Comparison of ENCODE assay signal across 7 mouse cellular contexts in genomic region chr3:148988293-148988995, GRCm38 (mm10). TPM values are rescaled to one million over a fixed set of nuclear protein-coding genes. Genes with fewer than 3 reads are reported as not detected.
DNase-seq lines count a peak whose midpoint lies in the region; ATAC-seq and TF ChIP-seq lines count a peak whose summit lies in the region.

No protein-coding gene starts in this region.

- peak overlapping the region; percentile 89 for H3K4me2 ChIP-seq in kidney, postnatal 0 days (ENCODE audit: low read length)

- H3K9ac ChIP-seq in kidney, postnatal 0 days (ENCODE audit: low read depth, low read length): peak overlapping the region; percentile 92

- peak overlapping the region; percentile 98 for H3K27ac ChIP-seq in heart, embryonic 10.5 days
- peak overlapping the region; percentile 98 for H3K27ac ChIP-seq in kidney, postnatal 0 days

- H3K4me3 ChIP-seq in heart, embryonic 10.5 days: peak overlapping the region; percentile 92
- peak overlapping the region; percentile 97 for H3K4me3 ChIP-seq in kidney, postnatal 0 days (replicated peaks; ENCODE audit: low read depth, low read length)

- no peaks in the 10 kb centered on the region for H3K9me3 ChIP-seq in heart, embryonic 10.5 days
- H3K9me3 ChIP-seq in kidney, postnatal 0 days (replicated peaks; ENCODE audit: low read length): no peaks in the 10 kb centered on the region

- DNase-seq in thymus, postnatal 4 days: peak; percentile 25
- DNase-seq in thymus, postnatal 14 days: no peak
- peak; percentile 51 to 57 for DNase-seq in cerebellum, postnatal 14 days
- DNase-seq in heart, embryonic 10.5 days (ENCODE audit: low spot score): peak; percentile 82
- DNase-seq in kidney, postnatal 0 days (ENCODE audit: low spot score): peak; percentile 39
- DNase-seq in lung, postnatal 25 days (ENCODE audit: low spot score): peak; percentile 24
- DNase-seq in right cerebral cortex, postnatal 25 days: peak; percentile 52

- no peaks in the 10 kb centered on the region for H3K36me3 ChIP-seq in heart, embryonic 10.5 days
- H3K36me3 ChIP-seq in kidney, postnatal 0 days (ENCODE audit: insufficient read depth, low read length): no peaks in the 10 kb centered on the region

- TF ChIP-seq CTCF in kidney, postnatal 0 days (IDR thresholded peaks at IDR 0.05; ENCODE audit: low read depth): no peak

- peaks cover 37% of the 10 kb centered on the region for H3K4me1 ChIP-seq in heart, embryonic 10.5 days
- peaks cover 4% of the 10 kb centered on the region; the same call in 1 of the 2 replicates for H3K4me1 ChIP-seq in kidney, postnatal 0 days (replicated peaks; ENCODE audit: insufficient read depth, low read length)

- ATAC-seq in kidney, postnatal 0 days (replicated peaks; ENCODE audit: low FRiP score, low read depth): peak; percentile 4; the same call in 1 of the 2 replicates

- no peaks in the 10 kb centered on the region for H3K27me3 ChIP-seq in heart, embryonic 10.5 days (ENCODE audit: insufficient read depth, poor library complexity, severe bottlenecking)
- no peaks in the 10 kb centered on the region for H3K27me3 ChIP-seq in kidney, postnatal 0 days (ENCODE audit: insufficient read depth, low read length)

- under 1% methylated on average over 84 of the region's 84 CpGs for WGBS in heart, embryonic 10.5 days
- under 1% methylated on average over 84 of the region's 84 CpGs for WGBS in kidney, postnatal 0 days

RNA-seq across cellular contexts. Expression of gene Adgrl2, which starts 1.9 kb away (rescaled TPM):
- polyA plus RNA-seq in heart, embryonic 10.5 days (2016; fragmentation: Nextera tagmentation; extraction: Ambion mirVana): 36.3 and 45.0 TPM in 2 replicates
- polyA plus RNA-seq in kidney, postnatal 0 days (2015; fragmentation: Nextera tagmentation; extraction: Ambion mirVana): 41.8 and 42.5 TPM in 2 replicates
